Mouse (Mus musculus) Muller cell, postnatal 12 days (primary cell): ENCODE measurements around the gene Tab1.
A peak's percentile ranks its signal among the peaks of the same experiment; 100 is the strongest.

Source experiments
- DNase-seq: peaks from one replicate; pipeline ENCODE4 v3.0.0-alpha.2; 2015; ENCODE audit errors: inconsistent ontology term

Gene Tab1

GRCm38 (mm10) chr15:80137945-80138791 is 5.2 kb downstream of the Tab1 start:
- peak; percentile 92 for DNase-seq

DNA sequence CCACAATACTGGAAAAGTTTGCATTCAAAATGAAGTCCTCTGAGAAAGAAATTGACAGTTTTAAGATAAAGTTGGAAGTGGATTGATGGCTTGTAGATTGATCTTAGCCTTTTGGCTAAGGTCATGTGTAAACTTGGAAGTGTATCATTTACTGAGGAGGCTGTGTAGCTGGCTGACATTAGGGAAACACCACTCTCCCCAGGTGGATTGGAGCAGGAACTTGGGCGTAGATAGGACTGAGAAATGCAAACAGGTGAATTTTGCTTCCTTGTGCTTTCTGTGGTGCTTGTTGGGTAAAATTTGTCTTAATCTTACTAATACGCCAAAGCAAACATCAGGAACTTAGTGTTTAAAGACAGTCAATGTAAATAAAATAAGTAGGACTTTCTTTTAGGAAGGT is 7.4 kb downstream of the Tab1 start:
- no peak for DNase-seq

DNA sequence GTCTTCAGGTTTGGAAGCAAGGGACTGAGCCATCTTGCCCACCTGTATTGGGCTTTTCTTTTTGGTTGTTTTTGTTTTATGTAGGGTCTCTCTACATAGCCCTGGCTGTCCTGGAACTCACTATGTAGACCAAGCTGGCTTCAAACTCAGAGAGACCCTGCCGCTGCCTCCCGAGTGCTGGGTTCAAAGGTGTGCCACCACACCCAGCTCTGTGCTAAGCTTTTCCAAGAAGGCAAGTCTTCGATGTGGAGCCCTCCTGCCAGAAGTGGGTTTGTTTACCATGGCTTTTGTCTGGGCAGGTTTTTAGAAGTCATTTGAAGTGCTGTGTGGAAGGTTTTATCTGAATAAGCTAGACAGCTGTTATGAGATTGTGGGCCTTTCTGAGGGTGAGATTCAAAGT is 8.0 kb downstream of the Tab1 start:
- DNase-seq, result no peak

DNA sequence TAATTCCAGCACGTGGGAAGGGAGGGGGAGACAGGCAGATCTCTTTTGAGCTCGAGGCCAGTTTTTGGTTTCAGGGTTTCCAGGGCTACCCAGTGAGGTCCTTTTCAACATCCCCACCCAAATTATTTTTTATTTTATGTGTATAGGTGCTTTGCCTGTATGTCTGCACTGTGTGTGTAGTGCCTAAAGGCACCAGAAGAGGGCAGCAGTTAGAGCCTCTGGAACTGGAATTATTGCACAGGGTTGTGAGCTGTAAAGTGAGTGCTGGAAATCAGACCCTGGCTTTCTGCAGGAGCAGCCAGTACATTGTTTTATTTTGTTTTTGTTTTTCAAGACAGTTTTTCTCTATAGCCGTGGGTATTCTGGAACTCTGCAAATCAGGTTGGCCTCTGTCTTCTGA is 9.2 kb downstream of the Tab1 start:
- no peak for DNase-seq

GRCm38 (mm10) chr15:80143760-80144159 is 10.8 kb downstream of the Tab1 start:
- no peak for DNase-seq

GRCm38 (mm10) chr15:80145397-80145796 is 12.5 kb downstream of the Tab1 start:
- DNase-seq, result no peak

DNA sequence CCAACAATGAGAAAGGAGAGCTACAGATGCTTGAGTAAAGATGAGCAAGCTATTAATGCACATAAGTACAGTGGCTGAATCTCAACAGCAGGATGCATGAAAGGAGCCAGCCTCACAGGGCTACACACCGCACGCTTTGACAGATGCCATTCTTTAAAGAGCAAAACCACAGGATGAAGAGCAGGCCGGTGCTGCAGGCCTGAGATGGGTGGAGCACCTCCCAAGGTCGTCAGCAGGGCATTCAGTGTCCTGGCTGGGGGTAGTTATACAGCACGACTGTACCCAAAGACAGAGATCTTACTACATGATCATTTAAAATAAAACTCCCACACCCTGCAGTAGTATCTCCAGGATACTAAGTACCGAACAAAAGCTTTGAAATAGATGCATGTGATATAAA is 13.2 kb downstream of the Tab1 start:
- no peak for DNase-seq

GRCm38 (mm10) chr15:80147090-80147489 is 14.2 kb downstream of the Tab1 start:
- DNase-seq, result no peak

GRCm38 (mm10) chr15:80147511-80147910 is 14.6 kb downstream of the Tab1 start:
- DNase-seq, result no peak

DNA sequence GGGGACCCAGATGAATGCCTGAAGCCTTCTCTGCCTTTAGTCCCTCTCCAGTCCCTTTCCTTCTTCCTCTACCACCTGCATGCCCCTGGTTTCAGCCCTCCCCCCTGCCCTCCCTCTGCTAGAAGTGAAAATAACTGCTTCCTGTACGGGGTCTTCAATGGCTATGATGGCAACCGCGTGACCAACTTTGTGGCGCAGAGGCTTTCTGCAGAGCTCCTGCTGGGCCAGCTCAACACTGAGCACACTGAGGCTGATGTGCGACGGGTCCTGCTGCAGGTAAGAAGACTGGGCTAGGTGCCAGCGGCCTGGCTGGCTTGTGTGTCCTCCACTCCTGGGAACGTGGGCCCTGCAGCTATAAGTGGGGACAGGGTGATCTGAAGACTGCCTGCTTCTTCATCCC is 15.6 kb downstream of the Tab1 start:
- DNase-seq, result no peak

GRCm38 (mm10) chr15:80149517-80149916 is 16.6 kb downstream of the Tab1 start:
- DNase-seq, result no peak

GRCm38 (mm10) chr15:80152663-80153062 is 19.7 kb downstream of the Tab1 start:
- DNase-seq, result no peak

- DNase-seq, result no peak
These were observed 20.8 kb downstream of the Tab1 start for GRCm38 (mm10) chr15:80153757-80154156.

DNA sequence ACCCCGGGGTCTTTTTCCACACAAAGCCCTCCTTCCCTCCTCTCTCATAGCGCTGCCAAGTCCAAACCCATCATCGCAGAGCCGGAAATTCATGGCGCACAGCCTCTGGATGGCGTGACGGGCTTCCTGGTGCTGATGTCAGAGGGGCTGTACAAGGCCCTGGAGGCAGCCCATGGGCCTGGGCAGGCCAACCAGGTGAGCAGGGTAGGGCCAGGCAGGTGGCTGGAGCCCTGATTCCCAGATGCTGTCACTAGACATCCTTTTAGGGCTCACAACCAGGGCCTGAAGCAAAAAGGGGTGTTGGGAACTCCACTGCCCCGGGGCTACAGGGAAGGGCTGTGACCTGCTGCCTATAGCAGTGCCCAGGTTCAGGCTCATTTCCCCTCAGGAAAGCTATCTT is 22.8 kb downstream of the Tab1 start:
- DNase-seq, result no peak

DNA sequence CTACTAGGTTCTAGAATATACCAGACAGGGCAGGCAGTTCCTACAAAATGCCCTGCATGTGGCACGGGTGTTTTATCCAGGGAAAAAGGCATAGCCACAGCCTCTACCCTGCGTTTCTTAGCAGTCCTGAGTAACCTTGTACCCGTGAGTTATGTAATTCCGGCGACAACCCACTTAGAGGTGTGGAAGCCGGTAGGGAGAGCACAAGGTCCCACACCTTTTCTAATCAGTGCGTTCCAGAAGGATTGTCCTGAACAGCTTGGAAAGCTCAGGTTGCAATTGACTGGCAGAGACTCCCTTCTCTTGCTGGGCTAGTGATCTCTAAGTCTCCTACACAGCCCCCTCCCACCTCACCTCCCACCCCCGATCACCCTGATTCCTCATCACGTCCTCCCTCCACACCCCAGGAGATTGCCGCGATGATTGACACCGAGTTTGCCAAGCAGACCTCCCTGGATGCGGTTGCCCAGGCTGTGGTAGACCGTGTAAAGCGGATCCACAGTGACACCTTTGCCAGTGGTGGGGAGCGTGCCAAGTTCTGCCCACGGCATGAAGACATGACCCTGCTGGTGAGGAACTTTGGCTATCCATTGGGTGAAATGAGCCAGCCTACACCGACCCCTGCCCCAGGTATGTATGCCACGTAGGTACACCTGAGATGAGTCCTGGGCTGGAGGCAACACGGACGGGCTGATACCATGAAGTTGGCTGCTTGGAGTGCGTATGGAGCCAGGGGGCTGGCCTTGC is 24.4 kb downstream of the Tab1 start:
- no peak for DNase-seq

GRCm38 (mm10) chr15:80158001-80158706 is 25.2 kb downstream of the Tab1 start:
- no peak for DNase-seq

- no peak for DNase-seq
These were observed 25.8 kb downstream of the Tab1 start for GRCm38 (mm10) chr15:80158707-80159090.

DNA sequence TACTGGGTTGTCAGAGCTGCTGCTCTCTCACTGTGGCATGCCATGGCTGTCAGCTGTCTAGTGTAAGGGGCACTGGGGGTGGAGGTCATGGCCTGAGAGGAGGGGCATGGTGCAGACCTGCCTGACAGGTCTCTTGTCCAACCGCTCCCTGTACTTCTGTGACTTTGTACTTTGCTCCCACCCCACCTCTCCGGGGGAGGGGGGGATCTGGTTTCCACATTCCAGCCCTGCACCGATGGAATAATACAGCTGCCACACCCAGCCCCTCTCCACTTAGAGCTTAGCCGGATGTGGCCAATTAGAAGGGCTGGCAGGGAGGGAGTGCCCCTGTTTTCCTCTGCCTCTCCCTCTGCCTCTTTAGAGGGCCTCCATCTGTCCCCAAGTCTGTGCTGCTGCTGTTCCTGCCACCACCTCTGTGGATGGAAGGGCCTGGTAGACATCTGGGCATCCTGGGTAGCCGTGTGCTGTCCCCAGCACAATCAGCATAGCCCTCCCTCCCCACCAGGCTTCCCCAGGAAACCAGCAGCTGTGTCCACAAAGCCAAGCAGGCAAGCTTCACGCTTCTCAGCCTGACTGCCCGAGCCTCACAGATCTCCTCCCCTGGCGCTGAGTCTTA is 26.5 kb downstream of the Tab1 start:
- peak; percentile 40 for DNase-seq

DNA sequence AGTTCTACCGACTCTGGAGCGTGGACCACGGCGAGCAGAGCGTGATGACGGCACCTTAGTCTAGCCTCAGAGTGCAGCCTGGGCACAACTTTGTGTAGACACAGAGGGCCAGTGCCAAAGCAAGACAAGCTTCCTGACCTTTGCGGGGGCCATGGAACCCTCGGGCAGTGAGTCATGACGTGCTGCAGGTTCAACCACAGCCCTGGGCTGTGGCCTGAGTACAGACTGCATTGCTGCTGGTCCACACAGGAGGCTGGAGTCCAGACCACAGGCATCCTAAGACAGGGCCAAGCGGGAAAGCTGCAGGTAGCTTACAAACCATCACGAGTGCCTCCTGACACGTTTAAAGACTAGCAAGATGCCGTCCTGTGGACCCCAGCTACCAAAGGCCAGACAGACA is 27.3 kb downstream of the Tab1 start:
- peak; percentile 57 for DNase-seq

GRCm38 (mm10) chr15:80160726-80161125 is 27.8 kb downstream of the Tab1 start:
- no peak for DNase-seq

DNA sequence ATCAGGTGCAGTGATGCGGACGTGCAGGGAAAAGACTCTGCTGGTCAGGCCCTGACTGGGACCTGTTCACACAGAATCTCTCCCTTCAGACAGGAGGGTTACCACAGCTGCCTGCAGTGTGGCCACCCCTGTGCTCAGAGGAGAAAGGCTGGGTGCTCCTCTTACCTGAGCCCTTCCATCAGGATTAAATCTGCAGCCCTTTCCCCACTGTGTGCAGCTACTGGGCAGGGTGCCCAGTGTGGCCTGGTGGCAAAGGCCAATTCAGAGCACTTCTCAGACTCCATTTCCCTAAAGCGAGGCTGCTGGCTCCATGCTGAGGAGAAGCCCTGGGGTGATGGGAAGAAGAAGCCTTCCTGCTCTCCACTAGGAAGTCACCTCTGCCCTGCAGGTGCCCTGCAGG is 28.3 kb downstream of the Tab1 start:
- no peak for DNase-seq

DNA sequence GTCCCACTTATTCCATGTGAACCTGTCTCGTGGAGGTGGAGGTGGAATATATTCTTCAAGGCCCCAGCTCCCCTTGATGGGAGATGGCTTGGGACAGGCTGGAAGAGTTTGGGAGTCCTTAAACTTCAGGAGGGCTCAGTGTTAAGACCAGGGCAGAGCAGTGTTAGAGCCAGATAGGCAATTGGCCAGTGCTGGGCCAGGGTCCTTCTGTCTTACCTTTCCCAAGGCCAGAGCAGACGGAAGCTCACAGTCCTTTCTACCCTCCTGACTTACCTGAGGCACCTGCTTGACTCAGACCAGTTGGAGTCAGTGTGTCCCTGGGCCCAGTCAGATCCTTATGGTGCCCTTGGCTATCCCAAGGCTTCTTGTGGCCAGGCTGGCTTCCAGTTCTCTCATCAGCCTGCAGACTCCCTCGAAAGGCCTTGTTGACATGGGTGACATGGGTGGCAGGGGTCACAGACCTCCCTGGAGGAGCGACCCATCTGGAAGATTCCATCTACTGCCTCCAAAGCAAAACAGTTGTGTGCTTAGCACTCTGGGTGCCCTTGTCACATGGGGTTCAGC is 29.6 kb downstream of the Tab1 start:
- DNase-seq, result no peak
